Mouse (Mus musculus) intestine, postnatal 0 days (tissue): ENCODE measurements around the gene Sptlc2. TPM values are rescaled to one million over a fixed set of nuclear protein-coding genes. Genes with fewer than 3 reads are reported as not detected.
A peak's percentile ranks its signal among the peaks of the same experiment; 100 is the strongest.

Experiments
- ATAC-seq: fragments of 200-750 bp; cut with Nextera tagmentation; 2 replicates; pipeline ENCODE4 v1.8.0; 2017; ENCODE audit warnings: mild to moderate bottlenecking, moderate TSS enrichment, moderate library complexity
- H3K27ac ChIP-seq: fragments of 300-500 bp; sonication (generic); 2 replicates; pipeline ENCODE4 v1.5.1; 2014; ENCODE audit warnings: mild to moderate bottlenecking, low read depth, low read length, moderate library complexity
- H3K27me3 ChIP-seq: fragments of 300-500 bp; sonication (generic); replicated peaks from 2 replicates; pipeline ENCODE4 v1.6.1; 2014; ENCODE audit warnings: low read length, mixed read lengths; ENCODE audit not compliant: control insufficient read depth, insufficient read depth
- H3K36me3 ChIP-seq: fragments of 300-500 bp; sonication (generic); 2 replicates; pipeline ENCODE4 v1.6.1; 2014; ENCODE audit warnings: mild to moderate bottlenecking, moderate library complexity; ENCODE audit not compliant: control insufficient read depth, insufficient read depth
- H3K4me1 ChIP-seq: fragments of 300-500 bp; sonication (generic); replicated peaks from 2 replicates; pipeline ENCODE4 v1.6.1; 2014; ENCODE audit warnings: antibody characterized with exemption, low read length, mixed read lengths; ENCODE audit not compliant: control insufficient read depth, insufficient read depth
- H3K4me2 ChIP-seq: fragments of 300-500 bp; sonication (generic); replicated peaks from 2 replicates; pipeline ENCODE4 v1.6.1; 2014; ENCODE audit warnings: low read depth, mild to moderate bottlenecking, moderate library complexity
- H3K4me3 ChIP-seq: fragments of 300-500 bp; sonication (generic); 2 replicates; pipeline ENCODE4 v1.5.1; 2014; ENCODE audit warnings: low read depth, low read length
- H3K9ac ChIP-seq: fragments of 300-500 bp; sonication (generic); 2 replicates; pipeline ENCODE4 v1.6.1; 2014; ENCODE audit warnings: mild to moderate bottlenecking, low read depth, low read length
- H3K9me3 ChIP-seq: fragments of 300-500 bp; sonication (generic); 2 replicates; pipeline ENCODE4 v1.6.1; 2016; ENCODE audit warnings: mixed run types; ENCODE audit not compliant: control insufficient read depth
- CTCF ChIP-seq: sonication (generic); IDR thresholded peaks from 2 replicates; pipeline ENCODE4 v1.5.1; 2016; ENCODE audit warnings: low read depth, mild to moderate bottlenecking, control low read depth, antibody characterized with exemption, moderate library complexity
- WGBS: fragments of 180-500 bp; shearing (Covaris S2); extraction: QIAGEN DNeasy Blood & Tissue Kit; methylation state at CpG from one replicate; pipeline ENCODE4 v1.1.7; 2014; 5-methylcytosine and 5-hydroxymethylcytosine counted together
- polyA plus RNA-seq: library from polyadenylated mRNA; unstranded; fragments of >200 nt; fragmentation: Nextera tagmentation; extraction: Ambion mirVana; gene quantifications from 2 replicates; pipeline ENCODE4 v1.2.1, GENCODE M21; 2015

Sptlc2 gene
- polyA plus RNA-seq, 1 experiment from 2014 or later: 186 TPM

GRCm38 (mm10) chr12:87374159-87374558 lies 14.0 kb downstream of the Sptlc2 start:
- Histone ChIP-seq H3K9me3 (no peaks in the 10 kb centered on the region), H3K27ac (no peak overlapping the region), H3K9ac (no peak overlapping the region), H3K4me1 (peaks cover 3% of the 10 kb centered on the region; the same call in 1 of the 2 replicates), H3K27me3 (no peaks in the 10 kb centered on the region), H3K4me2 (no peak overlapping the region), H3K4me3 (no peak overlapping the region), H3K36me3 (no peaks in the 10 kb centered on the region)
- 80% methylated on average over 6 of the region's 6 CpGs for WGBS
- no peak for TF ChIP-seq CTCF
- no peak for ATAC-seq

GRCm38 (mm10) chr12:87369319-87369718 lies 18.8 kb downstream of the Sptlc2 start:
- Histone ChIP-seq H3K4me3 (no peak overlapping the region), H3K27ac (no peak overlapping the region), H3K36me3 (0 out of 2 replicates have a peak, but pooled peaks cover 3% of the 10 kb centered on the region), H3K9ac (no peak overlapping the region), H3K4me2 (peak overlapping the region; percentile 18; the same call in 1 of the 2 replicates), H3K27me3 (no peaks in the 10 kb centered on the region), H3K4me1 (peaks cover 8% of the 10 kb centered on the region; the same call in 1 of the 2 replicates), H3K9me3 (no peaks in the 10 kb centered on the region)
- TF ChIP-seq CTCF: no peak
- ATAC-seq: peak; percentile 73
- WGBS: 47% methylated on average over 2 of the region's 2 CpGs

GRCm38 (mm10) chr12:87368092-87368491 lies 20.1 kb downstream of the Sptlc2 start:
- Histone ChIP-seq H3K9ac (no peak overlapping the region), H3K4me1 (peaks cover 8% of the 10 kb centered on the region; the same call in 1 of the 2 replicates), H3K4me2 (no peak overlapping the region), H3K27me3 (no peaks in the 10 kb centered on the region), H3K4me3 (no peak overlapping the region), H3K36me3 (0 out of 2 replicates have a peak, but pooled peaks cover 3% of the 10 kb centered on the region), H3K27ac (peak overlapping the region; percentile 54), H3K9me3 (no peaks in the 10 kb centered on the region)
- TF ChIP-seq CTCF: no peak
- peak; percentile 67 for ATAC-seq

GRCm38 (mm10) chr12:87365676-87366075 lies 22.5 kb downstream of the Sptlc2 start:
- no peak for TF ChIP-seq CTCF
- Histone ChIP-seq H3K4me3 (no peak overlapping the region), H3K4me1 (peaks cover 8% of the 10 kb centered on the region; the same call in 1 of the 2 replicates), H3K9me3 (no peaks in the 10 kb centered on the region), H3K36me3 (0 out of 2 replicates have a peak, but pooled peaks cover 3% of the 10 kb centered on the region), H3K27ac (no peak overlapping the region), H3K9ac (no peak overlapping the region), H3K27me3 (no peaks in the 10 kb centered on the region), H3K4me2 (no peak overlapping the region)
- ATAC-seq: no peak
- 88% methylated on average over 9 of the region's 9 CpGs for WGBS

- H3K9me3 ChIP-seq: no peaks in the 10 kb centered on the region
- H3K4me2 ChIP-seq: no peak overlapping the region
- TF ChIP-seq CTCF: no peak
- no peak overlapping the region for H3K9ac ChIP-seq
- 62% methylated on average over 3 of the region's 3 CpGs for WGBS
- no peak overlapping the region for H3K27ac ChIP-seq
- H3K4me1 ChIP-seq: no peaks in the 10 kb centered on the region
- no peak for ATAC-seq
- no peak overlapping the region for H3K4me3 ChIP-seq
- H3K36me3 ChIP-seq: peaks cover 9% of the 10 kb centered on the region; the same call in 1 of the 2 replicates
- H3K27me3 ChIP-seq: no peaks in the 10 kb centered on the region
These were observed 26.0 kb downstream of the Sptlc2 start for GRCm38 (mm10) chr12:87362111-87362510.

- peak overlapping the region; percentile 54 for H3K27ac ChIP-seq
- H3K36me3 ChIP-seq: peaks cover 31% of the 10 kb centered on the region
- no peak for TF ChIP-seq CTCF
- 64% methylated on average over 2 of the region's 2 CpGs for WGBS
- ATAC-seq: peak; percentile 92
- H3K4me3 ChIP-seq: no peak overlapping the region
- no peaks in the 10 kb centered on the region; the same call in 1 of the 2 replicates for H3K4me1 ChIP-seq
- H3K27me3 ChIP-seq: no peaks in the 10 kb centered on the region
- no peak overlapping the region for H3K9ac ChIP-seq
- no peaks in the 10 kb centered on the region for H3K9me3 ChIP-seq
- H3K4me2 ChIP-seq: no peak overlapping the region
These were observed 40.1 kb downstream of the Sptlc2 start for GRCm38 (mm10) chr12:87348029-87348428.
